Mouse (Mus musculus) embryonic facial prominence, embryonic 15.5 days (tissue): ENCODE results near the gene 1300017J02Rik. TPM values are rescaled to one million over a fixed set of nuclear protein-coding genes. Genes with fewer than 3 reads are reported as not detected.

Experiments used
- ATAC-seq: fragments of 200-750 bp; cut with Nextera tagmentation; 2 replicates; pipeline ENCODE4 v1.8.0; 2017; ENCODE audit warnings: low read depth, moderate TSS enrichment; ENCODE audit not compliant: insufficient number of reproducible peaks, low FRiP score, low TSS enrichment
- H3K27ac ChIP-seq: fragments of 300-500 bp; sonication (generic); replicated peaks from 2 replicates; pipeline ENCODE4 v1.5.1; 2015; ENCODE audit warnings: mild to moderate bottlenecking, inconsistent platforms
- H3K27me3 ChIP-seq: fragments of 300-500 bp; sonication (generic); 2 replicates; pipeline ENCODE4 v1.6.1; 2015; ENCODE audit warnings: inconsistent platforms
- H3K36me3 ChIP-seq: fragments of 300-500 bp; sonication (generic); 2 replicates; pipeline ENCODE4 v1.6.1; 2015; ENCODE audit warnings: mild to moderate bottlenecking, inconsistent platforms
- H3K4me1 ChIP-seq: fragments of 300-500 bp; sonication (generic); 2 replicates; pipeline ENCODE4 v1.6.1; 2015; ENCODE audit warnings: inconsistent platforms
- H3K4me2 ChIP-seq: fragments of 300-500 bp; sonication (generic); replicated peaks from 2 replicates; pipeline ENCODE4 v1.6.1; 2015; ENCODE audit warnings: mild to moderate bottlenecking, inconsistent platforms
- H3K4me3 ChIP-seq: fragments of 300-500 bp; sonication (generic); replicated peaks from 2 replicates; pipeline ENCODE4 v1.5.1; 2015; ENCODE audit warnings: mild to moderate bottlenecking, inconsistent platforms
- H3K9ac ChIP-seq: fragments of 300-500 bp; sonication (generic); 2 replicates; pipeline ENCODE4 v1.6.1; 2015; ENCODE audit warnings: inconsistent platforms
- H3K9me3 ChIP-seq: fragments of 300-500 bp; sonication (generic); replicated peaks from 2 replicates; pipeline ENCODE4 v1.6.1; 2016; ENCODE audit warnings: inconsistent platforms
- WGBS: fragments of 180-500 bp; shearing (Covaris S2); methylation state at CpG from one replicate; pipeline ENCODE4 v1.1.7; 2015; 5-methylcytosine and 5-hydroxymethylcytosine counted together
- polyA plus RNA-seq: library from polyadenylated mRNA; unstranded; fragments of >200 nt; fragmentation: Nextera tagmentation; extraction: Ambion mirVana; gene quantifications from 2 replicates; pipeline ENCODE4 v1.2.1, GENCODE M21; 2015

1300017J02Rik gene
- polyA plus RNA-seq, 1 experiment from 2014 or later, result 2.4 TPM

DNA sequence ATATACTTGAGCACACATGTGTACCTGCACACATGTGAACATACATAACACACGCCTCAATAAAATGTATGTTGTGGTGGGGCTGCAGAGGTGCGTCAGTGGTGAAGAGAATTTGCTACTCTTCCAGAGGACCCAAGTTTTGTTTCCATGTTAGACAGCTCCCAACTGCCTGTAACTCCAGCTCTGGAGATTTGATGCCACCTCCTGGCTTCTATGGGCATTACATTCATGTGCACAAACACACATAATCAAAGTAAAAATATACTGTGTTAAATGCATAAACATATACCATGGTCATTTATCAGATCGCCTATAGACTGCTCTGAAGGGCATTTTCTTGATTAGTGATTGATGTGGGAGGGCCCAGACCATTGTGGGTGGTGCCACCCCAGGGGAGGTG lies 2.2 kb downstream of the 1300017J02Rik start:
- no peaks in the 10 kb centered on the region for H3K27me3 ChIP-seq
- no peak overlapping the region for H3K4me2 ChIP-seq
- no peak for ATAC-seq

DNA sequence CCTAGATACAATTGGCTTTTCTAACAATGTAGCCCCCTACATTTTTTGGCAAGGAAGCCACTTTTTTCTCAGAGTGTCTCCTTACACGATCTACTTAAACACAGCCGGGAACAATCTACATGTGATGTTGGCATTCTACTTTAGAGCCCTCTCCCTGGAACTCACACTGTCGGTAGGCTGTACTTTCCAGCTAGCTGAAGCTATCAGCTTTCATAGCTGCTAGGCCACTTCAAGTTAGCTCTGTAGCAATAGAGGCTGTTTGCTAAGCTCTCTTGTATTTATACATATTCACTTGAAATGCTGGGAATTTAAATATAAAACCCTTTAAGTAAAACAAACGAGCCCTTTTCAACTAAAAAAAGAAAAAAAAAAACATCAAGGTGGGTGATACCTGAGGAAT lies 2.6 kb downstream of the 1300017J02Rik start:
- no peak overlapping the region for H3K4me2 ChIP-seq
- H3K36me3 ChIP-seq, result no peaks in the 10 kb centered on the region
- no peak for ATAC-seq
- H3K9me3 ChIP-seq, result no peaks in the 10 kb centered on the region
- no peak overlapping the region for H3K27ac ChIP-seq
- no peak overlapping the region for H3K4me3 ChIP-seq
- no peak overlapping the region for H3K9ac ChIP-seq
- H3K27me3 ChIP-seq, result no peaks in the 10 kb centered on the region
- WGBS, result 69% methylated on average over 4 of the region's 4 CpGs
- H3K4me1 ChIP-seq, result peaks cover 15% of the 10 kb centered on the region; the same call in 1 of the 2 replicates

More for the DNA sequence above, 2.2 kb downstream of the 1300017J02Rik start:
- no peaks in the 10 kb centered on the region for H3K36me3 ChIP-seq
- H3K27ac ChIP-seq, result no peak overlapping the region
- H3K9me3 ChIP-seq, result no peaks in the 10 kb centered on the region
- H3K4me3 ChIP-seq, result no peak overlapping the region
- H3K4me1 ChIP-seq, result peaks cover 19% of the 10 kb centered on the region
- WGBS, result 65% methylated on average over 3 of the region's 3 CpGs
- no peak overlapping the region for H3K9ac ChIP-seq

DNA sequence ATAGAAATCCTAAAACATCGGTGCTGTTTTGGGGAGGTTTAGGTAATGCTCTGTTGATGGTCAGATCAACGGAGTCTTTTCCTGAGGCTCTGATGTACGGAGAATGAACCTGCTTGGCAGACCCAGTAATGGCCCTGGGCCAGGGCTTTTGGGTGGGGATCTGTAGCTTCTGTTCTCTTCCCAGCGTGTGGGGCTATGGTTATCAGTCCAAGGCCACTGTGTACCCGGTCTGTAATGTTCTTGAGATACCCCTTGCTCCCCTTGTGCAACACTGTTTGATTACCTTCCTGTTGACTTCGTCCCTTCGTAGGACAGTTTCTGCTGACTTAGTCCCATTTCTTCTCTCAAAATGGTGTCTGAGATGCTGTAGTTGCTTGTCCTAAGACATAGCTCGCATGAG lies 3.8 kb downstream of the 1300017J02Rik start:
- 0 out of 2 replicates have a peak, but pooled peaks cover 6% of the 10 kb centered on the region for H3K4me1 ChIP-seq
- no peaks in the 10 kb centered on the region for H3K27me3 ChIP-seq
- no peaks in the 10 kb centered on the region for H3K9me3 ChIP-seq
- no peak overlapping the region for H3K9ac ChIP-seq
- WGBS, result 91% methylated on average over 8 of the region's 8 CpGs
- H3K36me3 ChIP-seq, result no peaks in the 10 kb centered on the region
- no peak overlapping the region for H3K4me3 ChIP-seq
- no peak overlapping the region for H3K4me2 ChIP-seq
- no peak for ATAC-seq
- no peak overlapping the region for H3K27ac ChIP-seq

DNA sequence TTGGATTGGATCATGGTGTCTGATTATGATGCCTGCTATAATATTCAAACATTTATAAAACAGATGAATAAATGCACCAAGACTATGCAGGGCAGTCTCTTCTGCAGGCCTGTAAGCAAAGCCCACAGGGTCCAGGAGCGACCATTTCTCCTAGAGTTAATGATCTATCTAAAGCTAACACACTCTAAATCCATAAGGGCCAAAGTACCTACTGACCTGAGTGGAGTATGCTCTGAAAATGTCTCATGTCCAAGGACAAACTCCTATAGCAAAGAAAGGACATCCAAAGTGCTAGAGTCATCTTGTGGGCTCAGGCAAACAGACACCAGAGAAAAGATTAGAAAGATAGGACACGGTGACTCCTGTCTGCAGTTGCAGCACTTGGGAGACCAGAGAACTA lies 10.4 kb downstream of the 1300017J02Rik start:
- Histone ChIP-seq H3K9me3 (no peaks in the 10 kb centered on the region), H3K4me1 (no peaks in the 10 kb centered on the region), H3K36me3 (no peaks in the 10 kb centered on the region), H3K9ac (no peak overlapping the region), H3K4me2 (no peak overlapping the region), H3K27ac (no peak overlapping the region), H3K4me3 (no peak overlapping the region), H3K27me3 (no peaks in the 10 kb centered on the region)
- WGBS, result 93% methylated on average over 2 of the region's 2 CpGs
- ATAC-seq, result no peak

DNA sequence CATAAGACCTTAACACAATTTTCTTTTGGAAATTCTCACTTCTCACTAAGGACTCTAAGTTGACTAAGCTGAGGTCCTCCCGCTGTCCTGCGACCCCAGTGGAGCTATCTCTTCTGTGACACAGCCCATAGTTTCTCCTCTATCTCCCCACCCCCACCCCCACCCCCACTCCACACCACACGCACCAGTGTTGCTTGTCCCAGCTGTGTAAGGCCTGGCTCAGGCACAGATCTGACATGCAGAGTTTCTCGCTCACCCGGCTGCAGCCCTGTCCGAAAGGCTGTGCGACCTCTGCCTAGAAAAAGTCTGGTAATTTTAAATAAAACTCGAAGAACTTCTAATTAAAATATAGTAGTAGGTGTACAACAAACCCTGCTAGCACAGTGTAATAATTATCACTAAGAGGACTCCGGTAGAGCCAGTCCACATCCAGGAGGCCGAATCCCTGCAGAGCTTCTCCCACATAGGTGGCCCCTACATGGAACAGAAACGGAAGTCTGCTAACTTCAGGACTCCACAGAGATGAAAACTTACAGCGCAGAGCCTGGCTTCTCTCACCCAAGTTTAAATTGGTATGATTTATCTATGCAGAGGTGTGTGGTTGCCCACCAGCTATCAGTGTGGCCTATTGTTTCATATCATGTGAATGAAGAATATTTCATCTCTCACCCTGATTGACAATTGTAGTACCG lies 16.2 kb downstream of the 1300017J02Rik start:
- Histone ChIP-seq H3K4me1 (no peaks in the 10 kb centered on the region), H3K9me3 (no peaks in the 10 kb centered on the region), H3K9ac (no peak overlapping the region), H3K4me2 (no peak overlapping the region), H3K36me3 (no peaks in the 10 kb centered on the region), H3K27me3 (no peaks in the 10 kb centered on the region), H3K4me3 (no peak overlapping the region), H3K27ac (no peak overlapping the region)
- ATAC-seq, result no peak
- WGBS, result 86% methylated on average over 13 of the region's 13 CpGs

DNA sequence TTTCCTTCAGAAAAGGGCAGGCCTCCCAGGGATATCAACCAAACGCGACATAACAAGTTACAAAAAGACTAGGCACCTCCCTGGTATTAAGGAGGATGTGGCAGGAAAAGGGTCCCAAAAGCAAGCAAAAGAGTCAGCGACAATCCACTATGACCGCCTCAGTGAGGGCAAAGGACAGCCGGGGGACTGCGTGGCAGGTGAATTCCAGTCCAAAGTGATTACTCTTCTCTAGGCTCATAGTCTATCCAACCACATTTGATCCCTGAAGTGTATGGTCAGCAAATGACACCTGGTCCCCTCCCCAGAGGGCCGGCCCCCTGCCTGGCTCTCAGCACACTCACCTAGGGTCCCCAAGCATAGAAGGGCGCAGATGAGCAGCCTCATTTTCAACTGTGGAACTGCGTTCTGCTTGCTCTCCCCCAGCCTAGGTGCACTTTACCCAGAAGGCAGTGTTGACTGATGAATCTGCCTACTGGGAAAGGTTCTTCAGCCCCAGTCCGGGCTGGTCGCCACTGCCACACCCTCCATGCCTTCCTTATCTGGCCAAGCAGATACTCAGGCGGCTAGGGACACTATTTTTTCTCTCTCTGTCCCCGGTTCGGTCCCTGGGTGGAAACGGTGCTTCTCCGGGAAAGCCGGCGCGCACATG lies 16.9 kb downstream of the 1300017J02Rik start:
- Histone ChIP-seq H3K4me1 (no peaks in the 10 kb centered on the region), H3K4me3 (no peak overlapping the region), H3K27me3 (no peaks in the 10 kb centered on the region), H3K27ac (no peak overlapping the region), H3K4me2 (no peak overlapping the region), H3K9ac (no peak overlapping the region), H3K9me3 (no peaks in the 10 kb centered on the region), H3K36me3 (no peaks in the 10 kb centered on the region)
- no peak for ATAC-seq
- WGBS, result 88% methylated on average over 19 of the region's 19 CpGs

DNA sequence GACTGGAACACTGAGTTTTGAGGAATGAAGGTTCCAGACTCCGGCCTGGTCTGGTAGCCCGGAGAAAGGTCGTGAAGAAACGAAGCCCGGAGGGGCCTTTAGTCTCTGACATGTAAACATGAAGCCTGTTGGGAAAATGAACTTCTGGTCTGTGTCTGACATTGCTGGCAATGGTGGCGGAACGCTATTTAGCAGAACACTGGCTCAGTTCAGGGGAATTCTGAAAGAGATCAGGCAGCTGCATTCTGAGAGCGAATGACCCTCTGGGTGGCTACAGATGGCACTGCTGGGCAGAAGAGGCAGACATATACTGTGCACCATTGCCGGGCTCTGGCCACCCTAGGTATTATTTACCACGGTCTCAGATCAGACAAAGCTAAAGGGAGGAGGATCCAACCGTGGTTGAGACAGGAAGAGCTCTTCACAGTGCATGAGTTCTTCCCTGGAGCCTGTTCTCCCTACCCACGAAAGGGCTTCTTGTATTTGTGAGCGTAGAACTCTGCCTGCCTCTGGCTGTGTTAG lies 17.9 kb downstream of the 1300017J02Rik start:
- WGBS, result 58% methylated on average over 13 of the region's 13 CpGs
- no peak overlapping the region for H3K4me2 ChIP-seq
- no peaks in the 10 kb centered on the region for H3K36me3 ChIP-seq
- no peaks in the 10 kb centered on the region for H3K9me3 ChIP-seq
- H3K9ac ChIP-seq, result no peak overlapping the region
- no peak overlapping the region for H3K4me3 ChIP-seq
- no peak for ATAC-seq
- H3K27ac ChIP-seq, result no peak overlapping the region
- H3K27me3 ChIP-seq, result no peaks in the 10 kb centered on the region
- H3K4me1 ChIP-seq, result no peaks in the 10 kb centered on the region

DNA sequence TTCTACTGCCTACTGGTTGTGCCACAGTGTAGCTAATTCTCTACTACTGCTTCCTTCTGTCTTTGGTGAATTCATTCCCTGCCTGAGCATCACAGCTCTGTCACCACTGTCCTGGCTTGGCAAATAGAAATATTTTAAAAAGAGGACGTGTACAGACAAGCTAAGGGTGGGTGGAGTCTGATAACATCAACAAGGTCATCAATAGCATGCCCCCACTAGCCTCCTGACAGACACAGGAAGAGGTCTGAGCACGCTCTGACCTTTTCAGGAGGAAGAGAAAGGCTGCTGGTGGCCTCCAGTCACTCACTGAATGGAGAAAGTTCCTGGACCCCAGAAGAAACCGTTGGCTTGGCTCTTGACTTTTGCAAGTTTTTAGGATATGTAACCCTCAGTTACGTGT lies 18.5 kb downstream of the 1300017J02Rik start:
- Histone ChIP-seq H3K27me3 (no peaks in the 10 kb centered on the region), H3K4me3 (no peak overlapping the region), H3K4me1 (no peaks in the 10 kb centered on the region), H3K4me2 (no peak overlapping the region), H3K9me3 (no peaks in the 10 kb centered on the region), H3K9ac (no peak overlapping the region), H3K36me3 (no peaks in the 10 kb centered on the region), H3K27ac (no peak overlapping the region)
- no peak for ATAC-seq
- WGBS, result 43% methylated on average over 4 of the region's 4 CpGs

DNA sequence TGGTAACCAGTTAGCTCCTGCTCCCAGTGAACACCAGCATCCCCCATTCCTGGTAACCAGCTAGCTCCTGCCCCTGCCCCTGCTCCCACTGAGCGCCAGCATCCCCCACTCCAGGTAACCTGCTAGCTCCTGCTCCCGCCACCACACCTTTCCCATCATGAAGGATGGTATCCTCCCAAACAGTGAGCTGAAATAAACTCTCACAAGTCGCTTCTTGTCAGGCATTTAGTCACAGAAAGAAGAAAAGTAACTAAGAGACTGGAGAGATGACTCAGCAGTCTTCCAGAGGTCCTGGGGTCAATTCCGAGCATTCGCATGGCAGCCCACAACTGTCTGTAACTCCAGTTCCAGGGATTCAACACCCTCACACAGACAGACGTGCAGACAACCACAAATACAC lies 28.0 kb downstream of the 1300017J02Rik start:
- 78% methylated on average over 6 of the region's 6 CpGs for WGBS
- H3K4me1 ChIP-seq, result no peaks in the 10 kb centered on the region
- no peak overlapping the region for H3K4me2 ChIP-seq
- no peak overlapping the region for H3K27ac ChIP-seq
- ATAC-seq, result no peak
- no peak overlapping the region for H3K4me3 ChIP-seq
- no peak overlapping the region for H3K9ac ChIP-seq
- H3K9me3 ChIP-seq, result no peaks in the 10 kb centered on the region
- H3K27me3 ChIP-seq, result no peaks in the 10 kb centered on the region
- no peaks in the 10 kb centered on the region for H3K36me3 ChIP-seq

DNA sequence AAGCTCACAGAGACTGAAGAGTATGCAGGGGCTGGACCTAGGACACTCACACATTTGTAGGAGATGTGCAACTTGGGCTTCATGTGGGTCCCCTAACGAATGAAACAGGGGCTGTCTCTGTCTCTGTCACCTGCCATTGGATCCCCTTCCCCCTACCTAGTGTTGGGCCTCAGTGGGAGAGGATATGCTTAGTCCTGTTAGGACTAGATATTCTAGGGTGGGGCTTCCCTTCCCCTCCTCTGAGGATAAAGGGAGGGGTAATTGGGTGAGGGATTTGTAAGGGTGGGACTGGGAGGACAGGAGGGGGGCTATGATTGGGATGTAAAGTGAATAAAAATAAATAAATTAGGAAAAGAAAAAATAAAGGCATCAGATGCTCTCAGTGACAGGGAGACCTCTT lies 29.2 kb downstream of the 1300017J02Rik start:
- Histone ChIP-seq H3K4me1 (no peaks in the 10 kb centered on the region), H3K4me2 (no peak overlapping the region), H3K4me3 (no peak overlapping the region), H3K9me3 (no peaks in the 10 kb centered on the region), H3K36me3 (no peaks in the 10 kb centered on the region), H3K27me3 (no peaks in the 10 kb centered on the region), H3K27ac (no peak overlapping the region), H3K9ac (no peak overlapping the region)
- WGBS, result 72% methylated on average over 1 of the region's 1 CpGs
- ATAC-seq, result no peak

DNA sequence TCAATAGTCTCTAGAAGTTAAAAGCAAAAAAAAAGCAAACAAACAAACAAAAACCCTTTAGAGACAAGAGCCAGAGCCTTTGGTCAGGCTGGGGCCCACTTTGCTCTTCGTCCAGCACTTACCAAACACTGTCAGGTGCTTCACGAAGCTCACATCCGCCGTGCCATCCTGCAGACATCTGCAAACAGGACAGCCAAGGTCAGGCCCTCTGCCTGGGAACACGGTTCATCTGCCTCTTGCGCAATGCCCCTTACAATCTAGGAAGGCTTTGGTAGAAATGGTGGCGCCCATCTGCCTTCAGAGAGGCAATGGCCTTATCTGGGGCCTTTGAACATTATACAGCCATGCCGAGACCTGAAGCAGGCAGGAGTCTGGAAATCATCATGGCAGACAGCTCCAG lies 30.1 kb downstream of the 1300017J02Rik start:
- ATAC-seq, result no peak
- Histone ChIP-seq H3K9me3 (no peaks in the 10 kb centered on the region), H3K4me2 (no peak overlapping the region), H3K4me1 (no peaks in the 10 kb centered on the region), H3K9ac (no peak overlapping the region), H3K27me3 (no peaks in the 10 kb centered on the region), H3K27ac (no peak overlapping the region), H3K36me3 (no peaks in the 10 kb centered on the region), H3K4me3 (no peak overlapping the region)
- WGBS, result 85% methylated on average over 8 of the region's 8 CpGs

DNA sequence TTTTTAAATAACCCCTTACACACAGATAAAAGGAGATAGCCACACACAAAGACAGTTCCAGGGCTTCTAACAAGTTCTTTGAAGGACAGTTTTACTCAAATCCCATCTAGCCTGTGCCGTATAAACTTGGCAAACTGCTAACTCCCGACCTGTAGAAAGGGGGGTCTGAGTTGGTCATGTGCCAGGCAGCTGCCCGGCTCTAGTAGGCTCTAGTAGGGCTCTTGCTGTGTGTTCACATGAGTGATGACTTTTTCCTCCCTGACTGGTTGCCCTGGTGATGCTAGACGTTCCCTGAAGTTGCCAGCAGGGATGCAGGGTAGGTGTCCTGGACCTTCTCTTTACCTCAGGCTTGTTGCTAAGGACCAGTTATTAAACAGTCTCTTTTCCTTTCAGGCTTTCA lies 33.8 kb downstream of the 1300017J02Rik start:
- Histone ChIP-seq H3K4me3 (no peak overlapping the region), H3K4me2 (no peak overlapping the region), H3K4me1 (no peaks in the 10 kb centered on the region), H3K27me3 (no peaks in the 10 kb centered on the region), H3K9me3 (no peaks in the 10 kb centered on the region), H3K27ac (no peak overlapping the region), H3K9ac (no peak overlapping the region), H3K36me3 (no peaks in the 10 kb centered on the region)
- no peak for ATAC-seq
- WGBS, result 38% methylated on average over 4 of the region's 4 CpGs
